Mouse (Mus musculus): ENCODE measurements at regions not wholly inside any gene's neighbourhood (a gene's known extent, or its start where the extent isn't known, plus 50 kb on each side); places are given as distances from the start of the nearest gene placed in this dataset.

GRCm38 (mm10) chr6:93327930-93328329 is 384.6 kb upstream of the Adamts9 start:
- TF ChIP-seq EP300 (IDR thresholded peaks at IDR 0.05; ENCODE audit: low read length) (no peak), CTCF (conservative IDR thresholded peaks at IDR 0.05 in 1 of 2, IDR thresholded peaks at IDR 0.05 in 1 of 2; ENCODE audit: low read depth in 2 of 2, low read length in 2 of 2) (no peak), RCOR1 (conservative IDR thresholded peaks at IDR 0.05; ENCODE audit: low read depth, low read length) (no peak), MYC (IDR thresholded peaks at IDR 0.05; ENCODE audit: low read depth, low read length) (no peak), ZNF384 (IDR thresholded peaks at IDR 0.05; ENCODE audit: low read depth, low read length) (no peak), SIN3A (IDR thresholded peaks at IDR 0.05; ENCODE audit: low read length) (no peak), MAFK (IDR thresholded peaks at IDR 0.05; ENCODE audit: insufficient replicate concordance, low read length) (no peak), POLR2AphosphoS2 (IDR thresholded peaks at IDR 0.05; ENCODE audit: low read depth, low read length) (no peak)
